Mouse (Mus musculus) hindbrain, embryonic 14.5 days (tissue): Measurements from ENCODE around the gene Retnlb. TPM values are rescaled to one million over a fixed set of nuclear protein-coding genes. Genes with fewer than 3 reads are reported as not detected.
"Not testable (repeated sequence)": the region's sequence is repeated elsewhere in the genome, so short reads cannot be mapped to it uniquely, and the experiment has no call there.

Source experiments
- ATAC-seq: fragments of 200-750 bp; cut with Nextera tagmentation; 2 replicates; pipeline ENCODE4 v1.8.0; 2017; ENCODE audit warnings: moderate number of reproducible peaks, mild to moderate bottlenecking, moderate TSS enrichment, moderate library complexity; ENCODE audit not compliant: low FRiP score
- DNase-seq: peaks from one replicate; pipeline ENCODE4 v3.0.0-alpha.2; 2015; ENCODE audit warnings: low spot score
- H3K27ac ChIP-seq: fragments of 300-500 bp; sonication (generic); 2 replicates; pipeline ENCODE4 v1.5.1; 2014; ENCODE audit warnings: mild to moderate bottlenecking, moderate library complexity
- H3K27me3 ChIP-seq: fragments of 300-500 bp; sonication (generic); 2 replicates; pipeline ENCODE4 v1.6.1; 2014; ENCODE audit warnings: mild to moderate bottlenecking, low read length, mixed read lengths; ENCODE audit not compliant: control insufficient read depth, insufficient read depth
- H3K36me3 ChIP-seq: fragments of 300-500 bp; sonication (generic); replicated peaks from 2 replicates; pipeline ENCODE4 v1.6.1; 2014; ENCODE audit not compliant: control insufficient read depth, insufficient read depth
- H3K4me1 ChIP-seq: fragments of 300-500 bp; sonication (generic); replicated peaks from 2 replicates; pipeline ENCODE4 v1.6.1; 2014; ENCODE audit warnings: antibody characterized with exemption, low read length, mixed read lengths; ENCODE audit not compliant: control insufficient read depth, insufficient read depth
- H3K4me2 ChIP-seq: fragments of 300-500 bp; sonication (generic); replicated peaks from 2 replicates; pipeline ENCODE4 v1.6.1; 2014; ENCODE audit warnings: mild to moderate bottlenecking, moderate library complexity
- H3K4me3 ChIP-seq: fragments of 300-500 bp; sonication (generic); replicated peaks from 2 replicates; pipeline ENCODE4 v1.5.1; 2014; ENCODE audit warnings: mild to moderate bottlenecking, low read length
- H3K9ac ChIP-seq: fragments of 300-500 bp; sonication (generic); 2 replicates; pipeline ENCODE4 v1.6.1; 2014
- H3K9me3 ChIP-seq: fragments of 300-500 bp; sonication (generic); 2 replicates; pipeline ENCODE4 v1.6.1; 2016; ENCODE audit warnings: low read length; ENCODE audit not compliant: control insufficient read depth
- WGBS: fragments of 180-500 bp; shearing (Covaris S2); extraction: QIAGEN DNeasy Blood & Tissue Kit; methylation state at CpG from one replicate; pipeline ENCODE4 v1.1.7; 2014; 5-methylcytosine and 5-hydroxymethylcytosine counted together
- polyA plus RNA-seq: library from polyadenylated mRNA; unstranded; fragments of >200 nt; fragmentation: Nextera tagmentation; extraction: Ambion mirVana; gene quantifications from 2 replicates; pipeline ENCODE4 v1.2.1, GENCODE M21; 2014

Gene Retnlb
- polyA plus RNA-seq, 1 experiment from 2014 or later: not detected

DNA sequence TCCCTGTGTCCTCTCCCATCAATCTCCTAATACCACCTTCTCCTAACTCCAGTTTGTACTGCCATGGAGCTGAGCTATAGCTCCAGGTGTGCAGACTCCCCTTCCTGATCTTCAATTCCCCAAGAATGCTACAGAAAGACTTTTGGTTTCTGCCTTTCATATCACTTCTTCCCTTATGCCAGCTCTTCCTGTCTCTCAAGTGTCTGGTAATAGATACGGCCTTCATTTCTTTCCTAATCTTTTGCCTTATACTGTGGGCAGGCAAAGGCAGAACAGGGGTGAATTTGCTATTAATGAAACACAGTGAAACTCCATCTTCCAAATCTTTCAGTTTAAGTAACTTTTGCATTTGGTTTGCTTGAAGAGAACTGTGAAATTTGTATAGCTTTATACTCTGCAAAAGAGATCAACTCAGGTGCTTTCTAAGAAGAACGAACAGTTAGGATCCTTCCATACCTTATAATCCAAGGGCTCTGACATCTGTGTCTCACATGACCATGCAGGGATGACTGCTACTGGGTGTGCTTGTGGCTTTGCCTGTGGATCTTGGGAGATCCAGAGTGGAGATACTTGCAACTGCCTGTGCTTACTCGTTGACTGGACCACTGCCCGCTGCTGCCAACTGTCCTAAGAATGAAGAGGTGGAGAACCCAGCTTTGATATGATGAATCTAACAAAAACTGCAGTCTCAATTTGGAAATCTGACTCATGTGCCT is 27.2 kb downstream of the Retnlb start:
- Histone ChIP-seq H3K27me3 (no peaks in the 10 kb centered on the region), H3K9ac (no peak overlapping the region), H3K4me3 (no peak overlapping the region), H3K27ac (no peak overlapping the region), H3K9me3 (no peaks in the 10 kb centered on the region), H3K4me1 (no peaks in the 10 kb centered on the region), H3K36me3 (no peaks in the 10 kb centered on the region), H3K4me2 (no peak overlapping the region)
- 91% methylated on average over 4 of the region's 4 CpGs for WGBS
- ATAC-seq: no peak
- no peak for DNase-seq

DNA sequence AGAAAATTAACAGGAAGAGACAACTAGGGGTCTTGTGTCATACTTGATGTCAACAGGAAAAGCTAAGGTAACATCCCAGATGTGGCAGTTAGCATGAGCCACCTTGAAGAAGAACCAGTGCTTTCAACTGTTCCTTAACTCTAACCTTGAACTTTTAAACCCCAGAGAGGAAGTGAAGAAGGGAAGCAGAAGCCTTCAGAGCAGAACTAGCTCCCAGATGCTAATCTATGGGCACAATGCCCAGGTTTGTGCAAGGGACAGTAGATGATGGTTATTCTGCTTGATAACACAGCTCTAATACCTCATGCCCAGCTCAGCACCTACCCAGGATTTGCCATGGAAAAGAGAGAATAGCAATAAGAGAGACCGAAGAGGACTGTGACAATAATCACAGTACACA is 48.3 kb downstream of the Retnlb start:
- 94% methylated on average over 1 of the region's 1 CpGs for WGBS
- not testable (repeated sequence) for H3K9me3 ChIP-seq, H3K27me3 ChIP-seq, H3K4me3 ChIP-seq, H3K27ac ChIP-seq, DNase-seq, H3K36me3 ChIP-seq, H3K9ac ChIP-seq, H3K4me2 ChIP-seq, H3K4me1 ChIP-seq, ATAC-seq

DNA sequence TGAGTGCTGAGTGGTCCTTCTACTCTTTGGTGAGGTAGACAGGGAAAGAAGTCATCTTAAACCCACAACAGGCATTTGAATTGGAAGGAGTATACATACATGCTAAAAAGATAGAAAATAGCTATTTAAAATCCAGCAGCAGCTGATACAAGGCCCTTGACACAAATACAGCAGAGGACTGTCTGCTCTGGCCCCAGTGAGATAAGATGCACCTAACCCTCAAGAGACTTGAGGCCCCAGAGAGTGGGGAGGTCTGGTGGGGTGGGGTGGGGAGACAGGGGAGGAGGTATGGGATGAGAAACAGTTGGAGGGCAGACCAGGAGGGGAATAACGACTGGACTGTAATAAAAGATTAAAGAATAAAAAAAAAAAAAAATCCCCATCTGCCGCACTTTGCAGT is 51.0 kb downstream of the Retnlb start:
- no peak overlapping the region for H3K4me2 ChIP-seq
- no peaks in the 10 kb centered on the region for H3K4me1 ChIP-seq
- 80% methylated on average over 2 of the region's 2 CpGs for WGBS
- DNase-seq (no peak), ATAC-seq (no peak)
- H3K4me3 ChIP-seq: no peak overlapping the region
- H3K36me3 ChIP-seq: no peaks in the 10 kb centered on the region
- no peak overlapping the region for H3K9ac ChIP-seq
- H3K27ac ChIP-seq: no peak overlapping the region
- no peaks in the 10 kb centered on the region for H3K27me3 ChIP-seq
- no peaks in the 10 kb centered on the region for H3K9me3 ChIP-seq

Other genes with a start within 250 kb of the Retnlb start
- 0.04 TPM in 1 of 2 replicates, not detected in the other for gene Trat1, start 44.8 kb upstream of the Retnlb start, polyA plus RNA-seq
- gene Retnla, start 25.7 kb downstream of the Retnlb start, polyA plus RNA-seq: not detected in 2 replicates
- gene Retnlg, start 55.8 kb downstream of the Retnlb start, polyA plus RNA-seq: 0.72 TPM in 1 of 2 replicates, not detected in the other
- 77.3 and 81.6 TPM in 2 replicates for gene Dzip3, start 177.3 kb downstream of the Retnlb start, polyA plus RNA-seq
- gene Cip2a, start 177.3 kb downstream of the Retnlb start, polyA plus RNA-seq: 7.7 and 8.4 TPM in 2 replicates
- gene Myh15, start 240.6 kb downstream of the Retnlb start, polyA plus RNA-seq: 0.12 TPM in 2 replicates